Mouse (Mus musculus): ENCODE measurements around the gene Plekha5.
"Not testable (repeated sequence)": the region's sequence is repeated elsewhere in the genome, so short reads cannot be mapped to it uniquely, and the experiment has no call there.

The Plekha5 gene

DNA sequence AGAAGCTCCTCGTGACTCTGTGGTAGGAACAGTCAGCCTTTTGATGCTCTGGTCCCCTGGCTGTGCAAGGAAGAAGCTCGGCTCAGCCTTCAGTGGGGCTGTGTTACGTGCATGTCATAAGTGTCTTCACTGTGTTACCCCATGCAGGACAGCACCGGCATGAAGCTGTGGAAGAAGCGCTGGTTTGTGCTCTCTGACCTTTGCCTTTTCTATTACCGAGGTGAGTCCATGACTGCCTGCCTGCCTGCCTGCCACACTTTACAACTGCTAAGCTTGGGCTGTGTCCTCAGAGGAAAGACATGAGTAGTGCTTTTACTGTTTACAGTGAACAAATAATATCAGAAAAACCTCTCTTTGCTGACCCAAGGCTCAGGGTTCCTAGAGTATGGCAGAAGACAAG is 104.6 kb downstream of the Plekha5 start:
- no peak for DNase-seq (ENCODE audit: low spot score)

DNA sequence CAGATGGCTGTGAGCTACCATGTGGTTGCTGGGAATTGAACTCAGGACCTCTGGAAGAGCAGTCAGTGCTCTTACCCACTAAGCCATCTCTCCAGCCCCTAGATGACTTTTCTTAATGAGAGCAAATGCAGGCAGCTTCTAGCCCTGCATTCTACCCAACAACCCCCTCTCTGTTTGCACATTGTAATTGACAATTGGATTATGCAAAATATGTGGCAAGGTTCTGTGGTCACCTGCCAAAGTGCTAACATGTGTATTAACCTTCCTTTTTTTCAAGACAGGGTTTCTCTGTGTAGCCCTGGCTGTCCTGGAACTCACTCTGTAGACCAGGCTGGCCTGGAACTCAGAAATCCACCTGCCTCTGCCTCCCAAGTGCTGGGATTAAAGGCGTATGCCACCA is 109.0 kb downstream of the Plekha5 start:
- not testable (repeated sequence) for DNase-seq (ENCODE audit: low spot score)

DNA sequence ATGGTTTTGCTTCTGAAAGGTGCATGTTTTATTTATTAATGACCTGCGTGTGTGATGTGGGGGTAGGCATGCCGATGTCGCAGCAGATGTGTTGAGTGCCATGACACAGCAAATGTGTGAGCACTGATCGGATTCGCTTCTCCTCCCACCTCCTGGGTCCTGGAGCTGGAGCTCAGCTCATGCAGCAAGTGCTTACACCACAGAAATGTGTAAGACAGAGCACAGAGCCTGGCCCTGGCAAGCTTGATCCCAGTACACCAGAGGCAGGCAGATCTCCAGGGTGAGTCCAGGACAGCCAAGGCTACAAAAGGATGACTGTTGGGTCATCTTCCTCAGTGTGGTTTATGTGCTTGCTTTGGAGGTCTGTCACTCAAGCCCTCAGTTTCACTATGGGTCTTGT is 109.8 kb downstream of the Plekha5 start:
- no peak for DNase-seq (ENCODE audit: low spot score)

DNA sequence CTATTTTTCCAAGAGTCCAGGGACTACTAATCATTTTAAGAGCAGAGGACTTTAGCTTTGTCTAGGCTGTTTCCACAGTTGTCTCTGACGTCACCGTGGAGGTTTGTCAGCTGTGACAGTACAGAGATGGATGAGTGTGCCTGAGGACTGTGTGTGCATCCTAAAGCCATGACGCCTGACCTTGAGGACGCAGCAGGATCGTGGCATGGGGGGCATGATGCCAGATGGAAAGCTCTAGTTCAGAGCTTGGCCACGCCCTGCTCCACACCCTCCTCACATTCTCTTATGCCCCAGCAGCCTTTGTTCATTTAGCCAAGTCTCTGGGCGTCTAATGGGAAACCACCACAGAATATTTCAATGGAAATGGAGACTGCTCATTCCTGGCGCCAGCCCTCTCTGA is 111.7 kb downstream of the Plekha5 start:
- no peak for DNase-seq (ENCODE audit: low spot score)

DNA sequence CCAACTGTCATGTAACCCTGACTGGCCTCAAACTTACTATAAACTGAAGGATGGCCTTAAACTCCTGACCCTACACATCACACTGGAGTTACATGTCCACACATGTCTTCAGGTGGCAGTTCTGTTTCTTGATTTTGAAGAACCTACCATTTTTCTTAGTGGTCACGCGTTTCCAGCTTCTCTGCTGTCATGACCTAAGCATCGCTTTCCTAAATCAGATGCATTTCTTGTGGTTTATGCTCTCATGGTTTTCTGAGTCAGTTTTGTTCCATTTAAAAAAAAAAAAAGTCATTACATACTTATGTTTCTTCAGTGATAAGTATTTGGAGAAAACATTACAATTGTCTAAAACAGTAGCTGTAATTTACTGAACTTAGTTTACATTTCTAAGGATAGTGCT is 118.1 kb downstream of the Plekha5 start:
- no peak for DNase-seq (ENCODE audit: low spot score)

DNA sequence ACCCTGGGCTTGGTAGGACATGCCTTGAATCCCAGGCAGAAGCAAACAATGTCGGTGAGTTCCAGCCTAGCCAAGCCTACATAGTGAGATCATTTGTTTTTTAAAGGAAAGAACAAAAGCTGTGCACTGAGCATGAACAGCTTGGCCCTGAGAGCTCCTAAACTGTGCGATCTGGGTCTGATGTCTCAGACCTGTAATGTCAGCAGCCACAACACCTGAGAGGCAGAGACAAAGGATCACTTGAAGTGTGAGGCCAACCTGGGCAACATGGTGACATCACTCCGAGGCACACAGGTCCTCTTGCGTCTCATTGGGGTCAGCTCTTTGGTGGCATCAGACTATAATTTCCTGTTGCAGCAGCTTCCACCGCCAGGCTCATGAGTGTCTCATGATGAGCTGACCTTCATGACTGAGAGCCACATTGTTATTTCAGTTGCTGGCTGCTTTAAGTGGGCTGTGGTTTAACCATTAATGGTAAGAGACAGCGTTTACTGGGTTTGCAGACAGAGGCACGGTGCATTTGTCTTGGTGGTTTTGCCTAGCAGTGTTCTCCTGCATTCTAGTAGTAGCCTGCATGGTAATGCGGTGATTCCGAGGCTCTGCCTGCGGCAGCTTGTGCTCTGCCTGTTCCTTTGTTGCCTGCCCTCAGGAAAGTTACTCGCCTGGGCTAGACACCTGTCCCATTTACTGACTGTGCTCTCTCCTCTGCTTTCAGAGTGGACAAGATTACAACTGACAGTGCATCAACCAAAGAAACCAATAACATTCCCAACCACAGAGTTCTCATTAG is 119.3 kb downstream of the Plekha5 start:
- DNase-seq (ENCODE audit: low spot score), result no peak

DNA sequence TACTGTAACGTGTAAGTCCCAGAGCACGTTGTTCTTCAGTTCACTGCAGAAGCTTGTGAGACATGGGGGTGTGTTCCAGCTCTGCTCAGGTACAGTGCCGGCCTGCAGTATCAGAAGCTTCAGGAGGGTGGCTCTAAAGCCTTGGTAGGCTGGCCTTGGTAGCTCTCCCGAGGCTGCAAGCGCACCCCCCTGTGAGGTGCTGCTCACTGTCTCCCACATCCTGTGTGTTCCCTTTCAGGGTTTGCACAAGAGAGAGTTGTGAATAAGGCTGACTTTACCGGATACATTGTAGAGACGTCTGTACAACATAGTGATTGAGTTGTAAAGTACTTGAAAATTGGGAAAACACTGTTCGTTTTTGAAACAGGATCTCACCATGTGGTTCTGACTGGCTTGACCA is 122.2 kb downstream of the Plekha5 start:
- no peak for DNase-seq (ENCODE audit: low spot score)

DNA sequence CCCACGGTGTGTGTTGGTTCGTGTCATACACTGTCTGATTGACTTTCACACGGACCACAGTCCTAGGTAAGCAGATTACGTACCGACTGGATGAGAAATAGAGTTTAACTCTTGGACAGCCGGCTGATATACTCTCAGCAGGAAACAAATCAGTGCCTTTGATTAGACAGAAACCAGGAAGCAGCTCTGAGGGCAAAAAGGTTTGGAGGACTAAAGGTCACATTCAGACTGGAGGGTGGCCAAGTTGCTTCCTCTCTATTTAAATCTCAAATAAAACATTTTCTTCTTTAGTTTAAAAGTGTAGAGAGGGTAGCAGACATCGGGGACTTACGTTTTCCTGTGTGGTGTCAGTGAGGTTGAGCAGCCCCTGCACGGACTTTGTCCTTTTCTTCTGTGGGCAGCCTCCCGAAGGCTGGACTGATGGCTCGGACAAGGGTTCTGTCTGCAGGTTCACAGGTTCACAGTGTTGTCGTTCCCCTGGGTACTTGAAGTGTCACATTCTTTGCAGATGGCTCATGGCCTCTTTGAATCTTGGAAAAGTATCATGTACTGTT is 122.9 kb downstream of the Plekha5 start:
- no peak for DNase-seq (ENCODE audit: low spot score)

DNA sequence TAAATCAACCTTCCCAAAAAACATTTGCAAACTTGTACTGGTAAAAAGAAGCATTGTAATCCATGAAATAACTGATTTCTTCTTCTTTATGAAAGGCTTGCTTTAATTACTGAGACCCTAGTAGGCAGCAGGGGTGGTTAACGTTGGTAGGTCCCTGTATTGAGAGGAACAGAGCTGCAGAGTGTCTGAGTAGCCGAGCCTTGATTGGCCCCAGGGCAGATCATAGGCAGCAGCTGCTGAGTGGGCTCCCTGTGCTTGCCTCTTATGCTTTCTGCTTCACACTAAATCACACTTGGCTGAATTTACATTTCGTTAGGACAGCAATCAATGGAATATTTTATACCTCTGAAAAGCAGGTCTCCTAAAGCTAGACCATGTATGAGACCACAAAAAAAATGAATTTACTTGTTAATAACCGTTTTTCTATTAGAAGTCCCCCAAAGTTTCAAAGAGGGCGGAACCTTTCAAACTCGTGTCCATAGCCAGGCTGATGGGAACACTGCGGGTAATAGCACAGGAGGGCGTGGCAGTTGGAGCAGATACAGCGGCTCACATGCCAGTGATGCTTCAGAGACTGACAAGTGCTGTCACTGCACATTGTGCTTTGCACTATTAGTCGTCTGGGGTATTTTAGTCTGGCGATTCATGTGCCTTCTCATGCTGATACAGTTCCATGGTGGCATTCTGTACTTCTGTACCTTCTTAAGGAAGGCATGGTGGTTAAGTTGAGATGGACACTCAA is 123.5 kb downstream of the Plekha5 start:
- peak; percentile 27 for DNase-seq (ENCODE audit: low spot score)

DNA sequence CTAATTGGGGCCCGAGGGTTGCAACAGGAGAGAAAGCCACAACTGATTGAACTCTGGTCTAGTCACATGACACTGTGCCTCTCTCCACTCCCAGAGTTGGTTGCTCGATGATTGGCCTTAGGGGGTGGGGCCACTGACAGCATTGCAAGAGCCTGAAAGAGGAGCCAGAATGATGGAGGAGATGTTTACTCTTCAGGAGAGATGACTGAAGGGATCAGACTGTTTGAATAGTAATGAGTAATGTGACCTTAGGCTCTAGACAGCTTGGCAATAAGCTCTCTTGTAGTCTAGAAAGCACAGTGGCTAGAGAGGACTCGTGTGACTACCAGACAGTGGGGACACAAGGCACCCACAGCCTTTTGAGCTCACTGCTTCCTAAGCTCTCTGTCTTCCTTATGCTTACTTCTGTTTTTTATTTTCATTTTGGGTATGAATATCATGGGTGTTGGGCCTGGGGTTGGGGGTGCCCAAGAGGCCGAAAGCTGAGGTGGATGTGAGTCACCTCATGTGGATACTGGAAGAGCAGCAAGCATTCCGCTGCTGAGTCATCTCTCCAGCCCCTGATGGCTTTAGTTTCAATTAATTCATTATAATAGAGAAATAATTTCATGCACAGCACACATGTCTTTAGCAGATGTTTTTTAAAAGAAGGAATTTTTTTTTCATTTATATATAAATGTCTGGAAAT is 124.4 kb downstream of the Plekha5 start:
- peak; percentile 18 for DNase-seq (ENCODE audit: low spot score)

DNA sequence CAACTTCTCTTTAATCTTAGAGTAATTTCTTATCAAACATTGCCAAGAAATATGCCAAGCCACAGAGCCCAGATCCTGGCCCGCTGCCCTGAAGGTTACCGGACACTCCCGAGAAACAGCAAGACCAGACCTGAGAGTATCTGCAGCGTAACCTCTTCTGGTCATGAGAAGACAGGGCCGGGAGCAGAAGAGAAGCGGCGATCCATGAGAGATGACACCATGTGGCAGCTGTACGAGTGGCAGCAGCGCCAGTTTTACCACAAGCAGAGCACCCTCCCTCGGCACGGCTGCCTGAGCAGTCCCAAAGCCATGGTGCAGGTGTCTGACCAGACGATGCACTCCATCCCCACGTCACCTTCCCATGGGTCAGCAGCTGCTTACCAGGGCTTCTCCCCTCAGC is 126.9 kb downstream of the Plekha5 start:
- DNase-seq (ENCODE audit: low spot score), result peak; percentile 22

DNA sequence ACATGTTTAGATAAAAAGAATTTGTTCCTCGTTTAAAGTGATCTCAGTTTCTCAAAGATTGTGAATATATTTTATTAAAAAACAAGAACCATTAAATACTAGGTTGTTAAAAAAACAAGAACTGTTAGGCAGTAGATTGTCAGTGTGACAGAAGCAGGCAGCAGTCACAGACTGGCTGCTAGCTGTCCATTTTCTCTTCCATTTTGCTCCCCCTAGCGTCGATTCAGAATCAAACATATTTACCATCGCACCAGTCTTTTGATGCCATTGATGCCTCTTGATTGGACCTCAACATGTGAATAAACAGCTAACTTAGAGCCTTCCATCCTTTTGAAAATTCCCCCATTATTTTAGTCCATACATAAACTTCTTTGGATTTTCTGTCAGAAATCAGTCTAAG is 130.4 kb downstream of the Plekha5 start:
- DNase-seq (ENCODE audit: low spot score), result peak; percentile 67

DNA sequence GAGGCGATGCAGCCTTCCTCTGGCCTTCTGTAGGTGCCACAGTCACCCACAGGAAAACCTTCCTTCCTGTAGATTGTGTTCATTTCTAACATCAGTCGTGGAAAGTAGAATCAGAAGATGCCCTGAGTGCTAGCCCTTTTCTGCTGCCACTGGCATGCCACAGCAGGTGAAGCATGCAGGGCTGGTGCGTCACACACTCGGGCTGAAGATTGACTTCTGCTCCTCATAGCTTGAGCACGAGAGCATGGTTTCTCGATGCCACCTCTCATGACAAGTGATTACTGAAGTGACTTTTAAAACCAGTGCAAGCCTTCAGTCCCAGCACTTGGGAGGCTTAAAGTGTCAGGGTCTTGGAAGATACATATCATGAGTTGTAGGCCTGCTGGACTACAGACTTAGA is 135.6 kb downstream of the Plekha5 start:
- DNase-seq (ENCODE audit: low spot score), result no peak

DNA sequence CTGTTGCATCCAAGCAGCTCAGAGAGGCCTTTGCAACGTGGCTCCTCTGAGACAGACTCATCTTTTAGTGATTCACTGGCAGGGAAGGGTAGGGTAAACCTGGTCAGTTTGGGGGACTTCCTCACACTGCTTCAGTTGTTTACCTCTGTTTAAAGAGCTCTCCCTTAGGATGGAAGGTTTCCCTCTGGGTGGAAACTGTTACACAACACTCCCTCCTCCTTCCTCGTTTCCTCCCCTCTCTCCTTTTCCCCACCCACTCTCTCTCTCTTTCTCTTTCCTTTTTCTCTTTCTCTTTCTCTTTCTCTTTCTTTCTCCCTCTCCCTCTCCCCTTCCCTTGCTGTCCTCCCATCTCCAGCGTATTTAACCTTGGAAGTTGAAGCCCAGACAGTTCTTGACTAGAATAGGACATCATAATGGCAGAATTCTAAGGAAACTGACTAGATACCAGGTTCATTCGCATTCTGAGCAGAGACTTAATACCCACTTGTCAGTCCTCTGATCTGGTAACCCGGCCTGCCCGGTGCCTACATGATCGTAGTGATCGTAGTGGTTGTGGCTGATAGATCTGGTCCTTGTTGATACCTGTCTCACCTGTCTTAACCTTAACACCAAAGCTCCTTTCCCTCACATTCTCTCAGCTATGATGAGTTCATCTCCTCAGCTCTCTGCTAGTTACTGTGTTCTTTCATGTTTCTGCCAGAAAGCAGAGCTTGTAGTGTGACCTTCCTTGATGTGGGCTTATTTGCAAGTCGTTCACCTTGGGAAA is 137.5 kb downstream of the Plekha5 start:
- no peak for DNase-seq (ENCODE audit: low spot score)

DNA sequence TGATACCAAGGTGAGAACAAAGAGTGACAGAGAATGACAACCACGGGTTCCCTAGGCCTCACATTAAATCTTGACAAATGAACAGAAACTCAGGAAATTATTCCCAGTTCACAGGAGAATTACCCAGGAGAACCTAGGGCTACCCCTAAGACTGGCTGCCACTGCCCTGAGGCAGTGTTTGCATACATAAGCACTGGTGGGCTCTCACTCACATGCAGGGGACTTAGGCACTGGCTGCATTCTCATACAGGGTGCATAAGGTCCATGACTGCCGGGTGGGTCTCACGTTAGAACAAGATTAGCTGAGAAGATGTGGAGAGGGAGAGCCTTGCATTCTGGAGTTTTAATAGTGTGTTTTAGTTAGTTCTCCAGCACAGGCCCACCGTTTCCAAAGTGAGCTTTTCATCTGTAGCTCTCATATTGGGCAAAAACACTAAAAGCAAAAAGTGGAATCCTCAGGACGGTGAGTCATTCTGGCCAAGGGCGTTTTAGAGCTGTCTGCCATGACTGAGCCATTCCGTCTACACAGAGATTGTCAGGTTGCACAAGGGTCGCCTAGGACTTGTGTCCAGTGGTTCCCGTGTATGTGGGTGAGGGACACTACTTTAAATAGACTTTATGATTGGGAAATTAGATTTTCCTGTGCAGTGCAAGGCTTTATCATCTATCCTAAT is 138.2 kb downstream of the Plekha5 start:
- no peak for DNase-seq (ENCODE audit: low spot score)

DNA sequence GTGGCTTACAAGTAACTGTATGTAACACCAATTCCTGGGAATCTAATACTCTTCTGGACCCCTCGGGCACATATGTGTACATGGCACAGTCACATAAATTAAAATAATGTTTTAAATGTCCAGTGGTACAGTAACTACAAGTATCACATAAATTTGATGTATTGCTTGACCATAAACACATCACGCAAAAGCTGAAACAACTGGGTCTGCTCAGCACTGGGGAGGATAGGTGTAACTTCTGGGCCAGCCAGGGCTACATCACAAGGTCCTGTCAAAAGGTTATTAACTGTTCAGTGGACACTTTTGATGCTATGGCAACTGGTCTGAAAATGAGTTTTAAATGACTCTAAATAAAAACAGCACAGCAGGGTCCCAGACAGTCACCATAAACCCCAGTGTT is 143.3 kb downstream of the Plekha5 start:
- DNase-seq (ENCODE audit: low spot score), result no peak

DNA sequence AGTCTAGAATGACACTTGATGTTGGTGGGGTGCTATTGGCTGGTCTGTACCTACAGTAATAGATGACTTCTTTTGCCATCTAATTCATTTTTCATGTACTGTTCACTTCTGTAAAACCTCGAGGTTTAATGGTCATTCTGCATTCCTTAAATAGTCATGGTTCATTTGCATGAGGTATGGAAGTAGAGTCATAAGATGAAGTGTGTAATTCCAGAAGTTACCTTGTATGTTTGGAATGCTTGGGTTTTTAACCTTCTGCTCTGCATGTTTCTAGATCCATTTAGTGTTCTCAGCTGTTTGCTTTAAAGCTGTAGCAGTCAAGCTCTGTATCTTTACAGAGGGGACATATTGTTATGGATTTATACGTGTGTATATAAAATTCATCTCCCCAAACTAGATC is 144.0 kb downstream of the Plekha5 start:
- DNase-seq (ENCODE audit: low spot score), result no peak

DNA sequence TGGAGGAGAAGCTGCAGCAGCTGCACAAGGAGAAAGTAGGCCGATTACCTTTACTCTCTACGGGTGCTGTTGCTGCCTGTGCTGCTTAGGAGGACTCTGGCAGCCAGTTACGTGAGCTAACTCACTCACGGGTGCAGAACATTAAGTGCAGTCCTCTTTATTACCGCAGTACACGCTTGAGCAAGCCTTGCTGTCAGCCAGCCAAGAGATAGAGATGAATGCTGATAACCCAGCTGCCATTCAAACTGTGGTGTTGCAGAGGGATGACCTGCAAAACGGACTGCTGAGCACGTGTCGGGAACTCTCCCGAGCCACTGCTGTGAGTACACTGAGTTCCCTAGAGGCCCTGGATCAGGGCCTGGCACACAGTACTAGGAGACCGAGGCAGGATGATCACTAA is 146.3 kb downstream of the Plekha5 start:
- peak; percentile 47 for DNase-seq (ENCODE audit: low spot score)

DNA sequence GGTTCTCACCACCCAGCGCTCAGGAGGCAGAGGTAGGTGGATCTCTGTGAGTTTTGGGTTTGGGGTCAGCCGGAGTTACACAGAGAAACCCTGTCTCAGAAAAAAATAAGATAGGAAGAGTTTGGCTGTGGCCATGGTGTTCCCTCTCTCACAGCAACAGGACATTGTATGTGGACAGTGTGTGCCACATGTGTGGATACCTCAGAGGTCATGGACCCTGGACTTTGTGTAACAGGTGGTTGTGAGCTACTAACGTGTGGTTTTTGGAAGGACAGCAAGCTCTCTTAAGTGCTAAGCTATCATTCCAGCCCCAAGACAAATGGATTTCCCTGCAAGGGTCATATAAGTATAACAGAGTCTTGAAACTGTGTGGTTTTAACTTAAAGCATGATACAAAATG is 151.1 kb downstream of the Plekha5 start:
- no peak for DNase-seq (ENCODE audit: low spot score)

DNA sequence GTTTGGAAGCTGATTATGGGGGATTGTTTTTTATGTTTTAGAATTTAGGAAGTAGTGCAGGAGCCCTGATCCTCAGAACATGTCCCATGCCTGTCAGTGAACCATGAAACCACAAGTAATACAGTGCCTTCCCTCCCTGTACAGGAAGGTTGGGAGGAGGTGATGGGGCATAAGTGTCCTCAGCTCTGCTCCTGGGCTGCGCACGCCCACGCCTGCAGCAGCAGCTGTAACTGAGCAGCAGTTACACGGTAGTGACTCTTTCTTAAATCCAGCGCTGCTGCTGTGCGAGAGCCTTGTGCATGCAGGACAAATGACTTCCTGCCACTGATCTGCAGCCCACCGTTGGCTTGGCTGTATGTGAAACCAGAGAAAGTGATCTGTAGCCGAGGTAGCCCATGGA is 152.3 kb downstream of the Plekha5 start:
- DNase-seq (ENCODE audit: low spot score), result no peak

Measured in retina, embryonic 14.5 days (tissue).